Mouse (Mus musculus) intestine, postnatal 0 days (tissue): ENCODE data around the gene Myo1f. TPM values are rescaled to one million over a fixed set of nuclear protein-coding genes. Genes with fewer than 3 reads are reported as not detected.
A peak's percentile ranks its signal among the peaks of the same experiment; 100 is the strongest.

Source experiments
- ATAC-seq: fragments of 200-750 bp; cut with Nextera tagmentation; 2 replicates; pipeline ENCODE4 v1.8.0; 2017; ENCODE audit warnings: mild to moderate bottlenecking, moderate TSS enrichment, moderate library complexity
- H3K27ac ChIP-seq: fragments of 300-500 bp; sonication (generic); 2 replicates; pipeline ENCODE4 v1.5.1; 2014; ENCODE audit warnings: mild to moderate bottlenecking, low read depth, low read length, moderate library complexity
- H3K27me3 ChIP-seq: fragments of 300-500 bp; sonication (generic); replicated peaks from 2 replicates; pipeline ENCODE4 v1.6.1; 2014; ENCODE audit warnings: low read length, mixed read lengths; ENCODE audit not compliant: control insufficient read depth, insufficient read depth
- H3K36me3 ChIP-seq: fragments of 300-500 bp; sonication (generic); 2 replicates; pipeline ENCODE4 v1.6.1; 2014; ENCODE audit warnings: mild to moderate bottlenecking, moderate library complexity; ENCODE audit not compliant: control insufficient read depth, insufficient read depth
- H3K4me1 ChIP-seq: fragments of 300-500 bp; sonication (generic); replicated peaks from 2 replicates; pipeline ENCODE4 v1.6.1; 2014; ENCODE audit warnings: antibody characterized with exemption, low read length, mixed read lengths; ENCODE audit not compliant: control insufficient read depth, insufficient read depth
- H3K4me2 ChIP-seq: fragments of 300-500 bp; sonication (generic); replicated peaks from 2 replicates; pipeline ENCODE4 v1.6.1; 2014; ENCODE audit warnings: low read depth, mild to moderate bottlenecking, moderate library complexity
- H3K4me3 ChIP-seq: fragments of 300-500 bp; sonication (generic); 2 replicates; pipeline ENCODE4 v1.5.1; 2014; ENCODE audit warnings: low read depth, low read length
- H3K9ac ChIP-seq: fragments of 300-500 bp; sonication (generic); 2 replicates; pipeline ENCODE4 v1.6.1; 2014; ENCODE audit warnings: mild to moderate bottlenecking, low read depth, low read length
- H3K9me3 ChIP-seq: fragments of 300-500 bp; sonication (generic); 2 replicates; pipeline ENCODE4 v1.6.1; 2016; ENCODE audit warnings: mixed run types; ENCODE audit not compliant: control insufficient read depth
- CTCF ChIP-seq: sonication (generic); IDR thresholded peaks from 2 replicates; pipeline ENCODE4 v1.5.1; 2016; ENCODE audit warnings: low read depth, mild to moderate bottlenecking, control low read depth, antibody characterized with exemption, moderate library complexity
- WGBS: fragments of 180-500 bp; shearing (Covaris S2); extraction: QIAGEN DNeasy Blood & Tissue Kit; methylation state at CpG from one replicate; pipeline ENCODE4 v1.1.7; 2014; 5-methylcytosine and 5-hydroxymethylcytosine counted together
- polyA plus RNA-seq: library from polyadenylated mRNA; unstranded; fragments of >200 nt; fragmentation: Nextera tagmentation; extraction: Ambion mirVana; gene quantifications from 2 replicates; pipeline ENCODE4 v1.2.1, GENCODE M21; 2015

Gene Myo1f
- polyA plus RNA-seq, 1 experiment from 2014 or later, result 0.94 TPM

DNA sequence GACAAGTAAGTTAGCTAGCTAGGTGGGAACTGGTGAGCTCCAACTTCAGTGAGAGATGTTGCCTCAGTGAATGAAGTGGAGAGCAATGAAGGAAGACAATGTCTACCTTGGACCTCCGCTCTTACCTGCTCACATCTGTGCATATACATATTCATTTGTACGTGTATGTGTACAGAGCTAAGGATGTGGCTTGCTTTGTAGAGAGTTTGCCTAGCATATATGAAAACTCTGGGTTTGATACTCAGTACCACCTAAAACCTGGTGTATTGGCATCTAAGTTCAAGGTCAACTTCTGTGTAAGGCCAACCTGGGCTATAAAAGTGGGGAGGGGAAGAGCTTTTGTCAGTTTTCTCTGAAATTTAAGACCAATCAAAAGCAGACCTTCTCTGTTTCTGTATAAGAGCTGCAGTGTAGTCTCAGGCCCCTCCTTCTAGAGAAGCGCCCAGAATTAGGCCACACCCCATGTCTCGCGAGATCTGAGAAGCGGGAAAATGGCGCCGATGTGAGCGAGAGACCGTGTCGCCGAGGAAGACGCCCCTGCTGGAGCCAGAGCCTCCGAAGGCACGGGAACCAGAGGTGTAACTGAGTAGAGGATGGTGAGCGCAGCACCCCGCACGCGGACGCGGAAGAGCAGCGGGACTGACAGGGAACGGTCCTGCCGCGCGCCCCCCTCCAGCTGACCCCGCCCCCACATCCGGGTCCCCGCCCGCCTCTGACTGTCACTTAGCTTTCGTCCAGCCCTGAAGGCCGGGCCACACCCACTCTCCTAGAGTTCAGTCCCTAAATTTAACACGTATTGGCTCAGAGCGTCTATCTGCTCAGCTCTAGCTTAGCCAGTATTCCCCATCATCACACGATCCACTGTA, 73.3 kb downstream of the Myo1f start, which contains the start of gene Zfp414:
TSS of gene Zfp414 (plus strand) at position 470 of the 866 bp plus-strand sequence.
- Histone ChIP-seq H3K36me3 (peaks cover 15% of the 10 kb centered on the region; the same call in 1 of the 2 replicates), H3K27me3 (no peaks in the 10 kb centered on the region), H3K4me1 (no peaks in the 10 kb centered on the region; the same call in 1 of the 2 replicates), H3K4me2 (peak within 1 kb of the TSS; percentile 65), H3K9me3 (no peaks in the 10 kb centered on the region), H3K4me3 (peak within 1 kb of the TSS; percentile 58), H3K27ac (peak within 1 kb of the TSS; percentile 83), H3K9ac (peak within 1 kb of the TSS; percentile 64)
- no peak; the same call in 1 of the 2 replicates for TF ChIP-seq CTCF
- whole genome bisulfite sequencing, result 3% methylated on average over 35 of the region's 35 CpGs
- ATAC-seq, result peak; percentile 93

GRCm38 (mm10) chr17:33629487-33630125, 74.1 kb downstream of the Myo1f start:
- H3K27me3 ChIP-seq, result no peaks in the 10 kb centered on the region
- H3K4me1 ChIP-seq, result no peaks in the 10 kb centered on the region; the same call in 1 of the 2 replicates
- 60% methylated on average over 12 of the region's 12 CpGs for WGBS
- H3K4me2 ChIP-seq, result peak overlapping the region; percentile 65
- H3K4me3 ChIP-seq, result peak overlapping the region; percentile 58
- TF ChIP-seq CTCF, result no peak; the same call in 1 of the 2 replicates
- H3K9ac ChIP-seq, result peak overlapping the region; percentile 64
- ATAC-seq, result peak; percentile 25; the same call in 1 of the 2 replicates
- H3K27ac ChIP-seq, result peak overlapping the region; percentile 83
- peaks cover 15% of the 10 kb centered on the region; the same call in 1 of the 2 replicates for H3K36me3 ChIP-seq
- H3K9me3 ChIP-seq, result no peaks in the 10 kb centered on the region

DNA sequence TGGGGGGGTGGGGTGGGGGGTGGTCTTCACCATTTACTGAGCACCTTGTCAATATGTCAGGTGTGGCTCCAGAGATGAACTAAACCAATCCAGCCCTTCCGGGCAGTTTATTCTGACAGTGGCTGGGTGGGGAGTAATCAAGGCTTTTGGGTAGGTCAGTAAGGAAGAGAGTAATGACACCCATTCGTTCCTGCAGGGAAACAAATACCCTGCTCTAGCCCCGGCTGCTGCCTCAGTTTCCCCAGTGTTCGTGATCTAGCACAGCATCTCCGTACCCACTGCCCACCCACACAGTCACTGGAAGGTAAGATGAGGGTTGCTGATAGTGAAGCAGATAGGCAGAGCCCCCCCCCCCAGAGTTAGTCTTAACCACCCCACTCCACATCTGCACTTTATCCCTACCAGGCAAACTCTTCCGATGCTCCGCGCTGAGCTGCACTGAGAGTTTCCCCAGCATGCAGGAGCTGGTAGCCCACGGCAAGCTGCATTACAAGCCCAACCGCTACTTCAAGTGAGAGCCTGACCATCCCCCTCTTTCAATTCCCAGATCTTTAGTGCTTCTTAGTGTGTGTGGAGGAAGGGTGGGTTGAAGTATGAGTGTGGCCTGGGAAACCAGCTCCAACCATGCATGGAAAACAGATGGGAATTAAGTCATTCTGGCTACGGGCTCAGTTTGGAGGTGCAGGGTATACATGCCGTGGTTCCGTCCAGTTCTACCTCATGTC, 74.8 kb downstream of the Myo1f start:
- peak overlapping the region; percentile 64; the same call in 1 of the 2 replicates for H3K9ac ChIP-seq
- ATAC-seq, result no peak
- H3K9me3 ChIP-seq, result no peaks in the 10 kb centered on the region
- TF ChIP-seq CTCF, result no peak
- H3K36me3 ChIP-seq, result peaks cover 15% of the 10 kb centered on the region; the same call in 1 of the 2 replicates
- H3K4me1 ChIP-seq, result no peaks in the 10 kb centered on the region; the same call in 1 of the 2 replicates
- H3K4me3 ChIP-seq, result no peak overlapping the region
- H3K4me2 ChIP-seq, result no peak overlapping the region; the same call in 1 of the 2 replicates
- no peaks in the 10 kb centered on the region for H3K27me3 ChIP-seq
- WGBS, result 87% methylated on average over 13 of the region's 13 CpGs
- no peak overlapping the region for H3K27ac ChIP-seq

DNA sequence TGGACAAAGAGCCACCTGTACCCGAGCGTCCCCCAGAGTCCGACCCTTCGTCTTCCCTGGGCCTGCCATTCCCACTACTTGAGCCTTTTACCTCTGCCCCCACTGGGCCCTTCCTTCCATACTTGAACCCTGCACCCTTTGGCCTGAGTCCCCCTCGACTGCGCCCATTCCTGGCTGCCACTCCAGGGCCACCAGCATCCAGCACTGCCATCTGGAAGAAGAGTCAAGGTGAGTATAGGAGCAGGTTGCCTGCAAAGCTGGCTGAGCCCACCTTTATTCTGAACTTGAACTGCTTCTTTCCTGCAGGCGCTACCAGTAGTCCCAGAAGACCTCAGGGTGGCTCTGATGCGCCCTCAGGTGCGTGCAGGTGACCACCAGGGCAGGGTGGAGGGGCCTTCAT, 75.7 kb downstream of the Myo1f start:
- H3K4me1 ChIP-seq, result no peaks in the 10 kb centered on the region; the same call in 1 of the 2 replicates
- no peak overlapping the region for H3K27ac ChIP-seq
- TF ChIP-seq CTCF, result no peak
- no peak overlapping the region for H3K4me2 ChIP-seq
- H3K4me3 ChIP-seq, result no peak overlapping the region
- ATAC-seq, result no peak
- no peaks in the 10 kb centered on the region for H3K27me3 ChIP-seq
- no peaks in the 10 kb centered on the region for H3K9me3 ChIP-seq
- H3K36me3 ChIP-seq, result peaks cover 15% of the 10 kb centered on the region; the same call in 1 of the 2 replicates
- no peak overlapping the region for H3K9ac ChIP-seq
- 93% methylated on average over 9 of the region's 9 CpGs for WGBS

GRCm38 (mm10) chr17:33631796-33632195, 76.3 kb downstream of the Myo1f start:
- no peak overlapping the region for H3K27ac ChIP-seq
- H3K36me3 ChIP-seq, result peaks cover 15% of the 10 kb centered on the region; the same call in 1 of the 2 replicates
- no peaks in the 10 kb centered on the region; the same call in 1 of the 2 replicates for H3K4me1 ChIP-seq
- no peak for TF ChIP-seq CTCF
- WGBS, result 87% methylated on average over 5 of the region's 5 CpGs
- no peak overlapping the region for H3K4me3 ChIP-seq
- ATAC-seq, result no peak
- no peak overlapping the region for H3K4me2 ChIP-seq
- H3K27me3 ChIP-seq, result no peaks in the 10 kb centered on the region
- H3K9me3 ChIP-seq, result no peaks in the 10 kb centered on the region
- no peak overlapping the region for H3K9ac ChIP-seq
